Mouse (Mus musculus) ES-Bruce4 (cell line): ENCODE measurements around the gene Cd247.

Experiments used
- CTCF ChIP-seq: IDR thresholded peaks from one replicate; pipeline ENCODE4 v1.8.1; 2011; ENCODE audit warnings: low read depth, low read length
- EP300 ChIP-seq: IDR thresholded peaks from 2 replicates; pipeline ENCODE4 v1.6.1; 2011; ENCODE audit warnings: low read depth, low read length; ENCODE audit not compliant: insufficient read depth
- POLR2A ChIP-seq: IDR thresholded peaks from one replicate; pipeline ENCODE4 v1.8.1; 2011; ENCODE audit warnings: low read length; ENCODE audit not compliant: insufficient read depth

- TF ChIP-seq CTCF (no peak), EP300 (no peak), POLR2A (no peak)
These were observed 22.1 kb upstream of the Cd247 start for GRCm38 (mm10) chr1:165766295-165766890.
